Mouse (Mus musculus) kidney, adult 2 months (tissue): Measurements from ENCODE around the gene Rsrc2.

Source experiments
- CTCF ChIP-seq: fragments of 200-500 bp; conservative IDR thresholded peaks from 2 replicates; pipeline ENCODE4 v1.5.1; 2011; ENCODE audit warnings: low read depth, mild to moderate bottlenecking, control low read depth, low read length, moderate library complexity, mixed read lengths; ENCODE audit not compliant: insufficient read depth, insufficient read length
- POLR2A ChIP-seq: fragments of 200-500 bp; IDR thresholded peaks from one replicate; pipeline ENCODE4 v1.6.1; 2011; ENCODE audit warnings: low read depth, low read length, control low read depth

DNA sequence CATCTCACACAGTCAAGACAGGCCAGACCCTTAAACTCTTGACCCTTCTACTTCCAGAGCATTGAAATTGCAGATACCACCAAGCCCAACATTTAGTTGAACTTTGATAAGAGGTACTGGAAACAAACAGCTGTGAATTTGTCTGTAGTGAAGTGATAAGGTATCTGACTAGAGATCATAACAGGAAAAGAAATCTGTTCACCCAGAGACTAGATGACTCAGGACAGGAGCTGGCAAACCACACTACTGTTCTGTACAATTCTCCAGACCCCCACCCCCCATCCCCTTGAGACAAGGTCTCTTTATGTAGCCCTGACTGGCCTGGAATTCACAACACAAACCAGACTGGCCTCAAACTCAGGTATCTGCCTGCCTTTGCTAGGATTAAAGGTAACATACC is 3.0 kb downstream of the Rsrc2 start:
- TF ChIP-seq POLR2A (no peak), CTCF (no peak)
